Mouse (Mus musculus): ENCODE measurements at regions not wholly inside any gene's neighbourhood (a gene's known extent, or its start where the extent isn't known, plus 50 kb on each side); places are given as distances from the start of the nearest gene placed in this dataset.
A peak's percentile ranks its signal among the peaks of the same experiment; 100 is the strongest.
"Not testable (repeated sequence)": the region's sequence is repeated elsewhere in the genome, so short reads cannot be mapped to it uniquely, and the experiment has no call there.

DNA sequence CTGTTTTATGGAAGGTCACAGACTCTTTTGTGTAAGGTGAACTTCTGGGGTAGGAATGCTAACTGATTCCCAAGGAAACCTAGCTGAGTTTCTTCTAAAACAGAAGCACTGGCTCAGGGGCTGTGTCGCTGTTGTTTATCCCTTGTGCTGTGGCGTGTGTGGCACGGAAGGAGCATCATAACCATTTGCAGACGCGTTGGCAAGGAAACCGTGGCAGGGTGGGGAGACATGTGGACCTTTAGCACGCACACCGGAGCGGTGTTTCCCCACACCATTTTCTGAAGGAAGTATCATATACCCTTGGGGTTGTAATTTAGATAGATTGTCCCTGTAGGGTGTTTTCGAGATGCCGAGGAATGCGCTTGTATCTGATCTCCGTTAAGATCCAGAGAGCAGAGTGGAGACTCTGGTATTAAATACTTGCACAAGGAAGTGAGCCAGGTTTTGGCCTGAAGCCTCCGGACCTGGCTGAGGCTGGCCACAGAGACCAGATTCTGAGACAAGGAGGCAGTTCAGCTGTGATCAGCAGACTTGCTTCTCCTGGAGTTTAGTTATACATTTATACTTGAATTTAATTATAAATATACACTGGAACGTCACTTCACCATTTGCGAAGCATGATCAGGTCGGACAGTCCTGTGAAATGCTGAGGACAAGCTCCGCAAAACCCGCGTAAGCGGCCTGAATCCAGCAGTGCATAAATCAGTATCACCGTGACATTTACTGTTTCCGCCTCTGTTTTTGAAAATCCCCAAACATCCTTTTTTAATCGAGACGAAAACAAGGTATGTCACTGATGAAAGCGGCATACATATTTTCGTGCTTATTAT lies 84.5 kb upstream of the Adgrl2 start:
- Histone ChIP-seq H3K36me3 (no peaks in the 10 kb centered on the region), H3K4me1 (peaks cover 27% of the 10 kb centered on the region), H3K27ac (no peak overlapping the region), H3K9me3 (replicated peaks) (no peaks in the 10 kb centered on the region), H3K4me2 (peak overlapping the region; percentile 33), H3K4me3 (replicated peaks) (no peak overlapping the region), H3K27me3 (no peaks in the 10 kb centered on the region), H3K9ac (no peak overlapping the region)
- 41% methylated on average over 27 of the region's 27 CpGs for WGBS
- ATAC-seq (replicated peaks; ENCODE audit: low FRiP score): peak; percentile 71

GRCm38 (mm10) chr3:149070201-149070600 lies 79.8 kb upstream of the Adgrl2 start:
- no peak for ATAC-seq (replicated peaks; ENCODE audit: low FRiP score)
- H3K27me3 ChIP-seq: no peaks in the 10 kb centered on the region
- no peak overlapping the region for H3K9ac ChIP-seq
- 62% methylated on average over 7 of the region's 7 CpGs for WGBS
- no peaks in the 10 kb centered on the region for H3K9me3 ChIP-seq (replicated peaks)
- H3K4me1 ChIP-seq: peaks cover 19% of the 10 kb centered on the region
- H3K27ac ChIP-seq: no peak overlapping the region
- H3K36me3 ChIP-seq: no peaks in the 10 kb centered on the region
- no peak overlapping the region for H3K4me3 ChIP-seq (replicated peaks)
- no peak overlapping the region for H3K4me2 ChIP-seq

GRCm38 (mm10) chr3:149069436-149069835 lies 79.1 kb upstream of the Adgrl2 start:
- Histone ChIP-seq H3K9ac (no peak overlapping the region), H3K9me3 (replicated peaks) (no peaks in the 10 kb centered on the region), H3K27ac (no peak overlapping the region), H3K4me1 (peaks cover 11% of the 10 kb centered on the region; the same call in 1 of the 2 replicates), H3K27me3 (no peaks in the 10 kb centered on the region), H3K4me3 (replicated peaks) (no peak overlapping the region), H3K36me3 (no peaks in the 10 kb centered on the region), H3K4me2 (no peak overlapping the region)
- 89% methylated on average over 9 of the region's 9 CpGs for WGBS
- no peak for ATAC-seq (replicated peaks; ENCODE audit: low FRiP score)

DNA sequence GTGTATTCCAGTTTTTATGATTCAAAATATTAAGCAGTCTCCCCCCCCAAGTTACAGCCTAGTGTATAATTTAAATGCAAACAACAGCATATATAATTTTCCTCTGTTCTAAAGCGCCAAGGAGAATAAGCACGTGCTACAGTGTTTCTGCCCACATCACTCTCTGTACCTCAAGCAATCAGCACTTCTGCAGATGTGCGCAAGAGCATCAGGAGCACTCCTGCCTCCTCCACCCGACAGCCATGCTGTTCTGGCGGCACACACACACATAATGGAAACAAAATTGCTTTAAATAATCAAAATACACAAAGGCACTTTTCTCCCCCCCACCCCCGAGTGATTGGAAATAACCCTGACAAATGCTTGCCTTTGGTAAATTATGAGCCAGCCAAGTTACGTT lies 78.5 kb upstream of the Adgrl2 start:
- peaks cover 9% of the 10 kb centered on the region; the same call in 1 of the 2 replicates for H3K4me1 ChIP-seq
- H3K9me3 ChIP-seq (replicated peaks): no peaks in the 10 kb centered on the region
- H3K36me3 ChIP-seq: no peaks in the 10 kb centered on the region
- H3K27me3 ChIP-seq: no peaks in the 10 kb centered on the region
- H3K4me3 ChIP-seq (replicated peaks): no peak overlapping the region
- ATAC-seq (replicated peaks; ENCODE audit: low FRiP score): no peak
- no peak overlapping the region for H3K4me2 ChIP-seq
- no peak overlapping the region for H3K27ac ChIP-seq
- H3K9ac ChIP-seq: no peak overlapping the region
- WGBS: 71% methylated on average over 7 of the region's 7 CpGs

- no peak overlapping the region for H3K4me3 ChIP-seq (replicated peaks)
- WGBS: 82% methylated on average over 7 of the region's 7 CpGs
- no peak for ATAC-seq (replicated peaks; ENCODE audit: low FRiP score)
- no peaks in the 10 kb centered on the region for H3K27me3 ChIP-seq
- no peak overlapping the region for H3K4me2 ChIP-seq
- H3K36me3 ChIP-seq: no peaks in the 10 kb centered on the region
- H3K9me3 ChIP-seq (replicated peaks): no peaks in the 10 kb centered on the region
- peaks cover 9% of the 10 kb centered on the region; the same call in 1 of the 2 replicates for H3K4me1 ChIP-seq
- H3K9ac ChIP-seq: no peak overlapping the region
- H3K27ac ChIP-seq: no peak overlapping the region
Measured at GRCm38 (mm10) chr3:149067758-149068157, 77.4 kb upstream of the Adgrl2 start.

- Histone ChIP-seq H3K27me3 (no peaks in the 10 kb centered on the region), H3K4me3 (replicated peaks) (no peak overlapping the region), H3K27ac (no peak overlapping the region), H3K9me3 (replicated peaks) (no peaks in the 10 kb centered on the region), H3K9ac (no peak overlapping the region), H3K36me3 (no peaks in the 10 kb centered on the region), H3K4me2 (no peak overlapping the region), H3K4me1 (0 out of 2 replicates have a peak, but pooled peaks cover 4% of the 10 kb centered on the region)
- ATAC-seq (replicated peaks; ENCODE audit: low FRiP score): no peak
- 29% methylated on average over 12 of the region's 12 CpGs for WGBS
Measured at GRCm38 (mm10) chr3:149055077-149055476, 64.7 kb upstream of the Adgrl2 start.

DNA sequence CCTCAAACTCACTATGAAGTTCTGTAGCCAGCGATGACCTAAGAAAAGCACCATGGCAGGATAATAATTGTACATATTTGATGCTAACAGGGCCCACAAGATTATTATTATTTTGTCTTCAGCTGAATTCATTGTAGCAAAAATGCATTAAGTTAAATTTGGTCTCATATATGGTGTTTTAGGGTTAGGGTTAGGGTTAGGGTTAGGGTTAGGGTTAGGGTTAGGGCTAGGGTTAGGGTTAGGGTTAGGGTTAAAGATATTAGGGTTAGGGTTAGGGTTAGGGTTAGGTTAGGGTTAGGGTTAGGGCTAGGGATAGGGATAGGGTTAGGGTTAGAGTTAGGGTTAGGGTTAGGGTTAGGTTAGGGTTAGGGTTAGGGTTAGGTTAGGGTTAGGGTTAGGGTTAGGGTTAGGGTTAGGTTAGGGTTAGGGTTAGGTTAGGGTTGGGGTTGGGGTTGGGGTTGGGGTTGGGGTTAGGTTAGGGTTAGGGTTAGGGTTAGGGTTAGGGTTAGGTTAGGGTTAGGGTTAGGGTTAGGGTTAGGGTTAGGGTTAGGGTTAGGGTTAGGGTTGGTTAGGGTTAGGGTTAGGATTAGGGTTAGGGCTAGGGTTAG lies 62.0 kb upstream of the Adgrl2 start:
- 97% methylated on average over 1 of the region's 1 CpGs for WGBS
- H3K4me1 ChIP-seq; H3K9me3 ChIP-seq (replicated peaks); H3K4me2 ChIP-seq; H3K27ac ChIP-seq; ATAC-seq (replicated peaks; ENCODE audit: low FRiP score); H3K27me3 ChIP-seq; H3K36me3 ChIP-seq; H3K4me3 ChIP-seq (replicated peaks); H3K9ac ChIP-seq: not testable (repeated sequence)

- Histone ChIP-seq H3K9me3 (replicated peaks) (no peaks in the 10 kb centered on the region), H3K9ac (no peak overlapping the region), H3K4me2 (no peak overlapping the region), H3K27me3 (no peaks in the 10 kb centered on the region), H3K36me3 (no peaks in the 10 kb centered on the region), H3K4me3 (replicated peaks) (no peak overlapping the region), H3K4me1 (0 out of 2 replicates have a peak, but pooled peaks cover 7% of the 10 kb centered on the region), H3K27ac (no peak overlapping the region)
- WGBS: 83% methylated on average over 5 of the region's 5 CpGs
- no peak for ATAC-seq (replicated peaks; ENCODE audit: low FRiP score)
Measured at GRCm38 (mm10) chr3:149045343-149045742, 55.0 kb upstream of the Adgrl2 start.

DNA sequence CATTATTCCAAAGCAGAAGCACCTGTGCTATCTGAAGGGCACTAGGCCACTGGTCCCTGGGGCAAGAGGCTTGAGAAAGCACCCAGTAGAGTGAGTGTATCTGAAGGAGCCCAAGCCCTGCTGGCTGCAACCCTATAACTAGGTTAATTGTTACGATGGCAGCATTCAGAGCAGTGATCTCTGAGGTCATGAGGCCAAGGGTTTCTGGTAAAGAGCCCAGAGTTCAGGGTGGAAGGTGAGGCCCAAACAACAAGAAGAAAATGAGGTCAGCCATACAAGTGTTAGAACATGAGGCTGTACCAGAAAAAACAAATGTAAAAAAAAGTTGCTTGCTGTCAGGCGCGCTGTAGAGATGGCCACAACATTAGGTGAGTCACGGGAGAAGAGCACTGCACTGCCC lies 53.5 kb upstream of the Adgrl2 start:
- Histone ChIP-seq H3K27me3 (no peaks in the 10 kb centered on the region), H3K36me3 (no peaks in the 10 kb centered on the region), H3K27ac (no peak overlapping the region), H3K9ac (no peak overlapping the region), H3K4me3 (replicated peaks) (no peak overlapping the region), H3K4me1 (0 out of 2 replicates have a peak, but pooled peaks cover 7% of the 10 kb centered on the region), H3K4me2 (no peak overlapping the region), H3K9me3 (replicated peaks) (no peaks in the 10 kb centered on the region)
- 79% methylated on average over 4 of the region's 4 CpGs for WGBS
- no peak for ATAC-seq (replicated peaks; ENCODE audit: low FRiP score)

- Histone ChIP-seq H3K27me3 (no peaks in the 10 kb centered on the region), H3K27ac (no peak overlapping the region), H3K4me3 (replicated peaks) (no peak overlapping the region), H3K4me1 (0 out of 2 replicates have a peak, but pooled peaks cover 7% of the 10 kb centered on the region), H3K36me3 (no peaks in the 10 kb centered on the region), H3K9ac (no peak overlapping the region), H3K9me3 (replicated peaks) (no peaks in the 10 kb centered on the region), H3K4me2 (no peak overlapping the region)
- WGBS: 45% methylated on average over 9 of the region's 9 CpGs
- no peak for ATAC-seq (replicated peaks; ENCODE audit: low FRiP score)
Measured at GRCm38 (mm10) chr3:149042527-149042926, 52.2 kb upstream of the Adgrl2 start.

- H3K27ac ChIP-seq: no peak overlapping the region
- H3K4me3 ChIP-seq (replicated peaks): no peak overlapping the region
- ATAC-seq (replicated peaks; ENCODE audit: low FRiP score): no peak
- 38% methylated on average over 3 of the region's 3 CpGs for WGBS
- 0 out of 2 replicates have a peak, but pooled peaks cover 5% of the 10 kb centered on the region for H3K4me1 ChIP-seq
- H3K27me3 ChIP-seq: no peaks in the 10 kb centered on the region
- no peaks in the 10 kb centered on the region for H3K36me3 ChIP-seq
- no peaks in the 10 kb centered on the region for H3K9me3 ChIP-seq (replicated peaks)
- no peak overlapping the region for H3K9ac ChIP-seq
- H3K4me2 ChIP-seq: no peak overlapping the region
Measured at GRCm38 (mm10) chr3:149041188-149041587, 50.8 kb upstream of the Adgrl2 start.

All from kidney, embryonic 15.5 days (tissue).